Mouse (Mus musculus) heart, embryonic 11.5 days (tissue): ENCODE results near the gene 4921507P07Rik. TPM values are rescaled to one million over a fixed set of nuclear protein-coding genes. Genes with fewer than 3 reads are reported as not detected.
A peak's percentile ranks its signal among the peaks of the same experiment; 100 is the strongest.

ENCODE experiments used
- ATAC-seq: fragments of 200-750 bp; cut with Nextera tagmentation; replicated peaks from 2 replicates; pipeline ENCODE4 v1.8.0; 2017; ENCODE audit warnings: moderate library complexity; ENCODE audit not compliant: insufficient number of reproducible peaks, low FRiP score, low TSS enrichment
- H3K27ac ChIP-seq: fragments of 300-500 bp; sonication (generic); 2 replicates; pipeline ENCODE4 v1.5.1; 2014; ENCODE audit warnings: mild to moderate bottlenecking, low read depth, low read length
- H3K27me3 ChIP-seq: fragments of 300-500 bp; sonication (generic); 2 replicates; pipeline ENCODE4 v1.6.1; 2014; ENCODE audit warnings: mild to moderate bottlenecking, low read length, mixed read lengths; ENCODE audit not compliant: control insufficient read depth, insufficient read depth
- H3K36me3 ChIP-seq: fragments of 300-500 bp; sonication (generic); 2 replicates; pipeline ENCODE4 v1.6.1; 2014; ENCODE audit warnings: mild to moderate bottlenecking, low read length, moderate library complexity, mixed read lengths; ENCODE audit not compliant: control insufficient read depth, insufficient read depth
- H3K4me1 ChIP-seq: fragments of 300-500 bp; sonication (generic); 2 replicates; pipeline ENCODE4 v1.6.1; 2014; ENCODE audit warnings: low read length; ENCODE audit not compliant: control insufficient read depth, insufficient read depth
- H3K4me2 ChIP-seq: fragments of 300-500 bp; sonication (generic); 2 replicates; pipeline ENCODE4 v1.6.1; 2014; ENCODE audit warnings: mild to moderate bottlenecking, moderate library complexity
- H3K4me3 ChIP-seq: fragments of 300-500 bp; sonication (generic); 2 replicates; pipeline ENCODE4 v1.5.1; 2014; ENCODE audit warnings: low read depth, low read length
- H3K9ac ChIP-seq: fragments of 300-500 bp; sonication (generic); 2 replicates; pipeline ENCODE4 v1.6.1; 2014; ENCODE audit warnings: mild to moderate bottlenecking, low read depth, low read length, moderate library complexity
- H3K9me3 ChIP-seq: fragments of 300-500 bp; sonication (generic); replicated peaks from 2 replicates; pipeline ENCODE4 v1.6.1; 2016; ENCODE audit warnings: low read length; ENCODE audit not compliant: control insufficient read depth
- WGBS: fragments of 180-500 bp; shearing (Covaris S2); extraction: QIAGEN DNeasy Blood & Tissue Kit; methylation state at CpG from one replicate; pipeline ENCODE4 v1.1.7; 2014; ENCODE audit not compliant: insufficient replicate concordance; 5-methylcytosine and 5-hydroxymethylcytosine counted together
- polyA plus RNA-seq: library from polyadenylated mRNA; unstranded; fragments of >200 nt; fragmentation: Nextera tagmentation; extraction: Ambion mirVana; gene quantifications from 2 replicates; pipeline ENCODE4 v1.2.1, GENCODE M21; 2014

The 4921507P07Rik gene
- polyA plus RNA-seq, 1 experiment from 2014 or later = 0.50 TPM

GRCm38 (mm10) chr6:50598560-50598959 lies 2.1 kb upstream of the 4921507P07Rik start:
- H3K4me2 ChIP-seq = no peak overlapping the region
- 67% methylated on average over 5 of the region's 5 CpGs for WGBS
- H3K27me3 ChIP-seq = no peaks in the 10 kb centered on the region
- no peak overlapping the region for H3K27ac ChIP-seq
- H3K9ac ChIP-seq = no peak overlapping the region
- H3K9me3 ChIP-seq = no peaks in the 10 kb centered on the region
- ATAC-seq = no peak
- peaks cover 3% of the 10 kb centered on the region; the same call in 1 of the 2 replicates for H3K4me1 ChIP-seq
- H3K4me3 ChIP-seq = no peak overlapping the region
- peaks cover 3% of the 10 kb centered on the region; the same call in 1 of the 2 replicates for H3K36me3 ChIP-seq

GRCm38 (mm10) chr6:50594372-50594771 lies 2.1 kb downstream of the 4921507P07Rik start:
- H3K9ac ChIP-seq = no peak overlapping the region
- H3K27me3 ChIP-seq = no peaks in the 10 kb centered on the region
- WGBS = 70% methylated on average over 2 of the region's 2 CpGs
- peaks cover 3% of the 10 kb centered on the region; the same call in 1 of the 2 replicates for H3K4me1 ChIP-seq
- H3K36me3 ChIP-seq = peaks cover 3% of the 10 kb centered on the region; the same call in 1 of the 2 replicates
- H3K27ac ChIP-seq = no peak overlapping the region
- no peak overlapping the region for H3K4me2 ChIP-seq
- no peak for ATAC-seq
- no peak overlapping the region for H3K4me3 ChIP-seq
- no peaks in the 10 kb centered on the region for H3K9me3 ChIP-seq

GRCm38 (mm10) chr6:50593334-50593845 lies 3.0 kb downstream of the 4921507P07Rik start:
- WGBS = 56% methylated on average over 10 of the region's 10 CpGs
- no peak overlapping the region for H3K4me3 ChIP-seq
- no peak for ATAC-seq
- peaks cover 3% of the 10 kb centered on the region; the same call in 1 of the 2 replicates for H3K4me1 ChIP-seq
- no peak overlapping the region for H3K27ac ChIP-seq
- no peak overlapping the region for H3K9ac ChIP-seq
- no peaks in the 10 kb centered on the region for H3K9me3 ChIP-seq
- H3K27me3 ChIP-seq = no peaks in the 10 kb centered on the region
- H3K4me2 ChIP-seq = no peak overlapping the region
- peaks cover 3% of the 10 kb centered on the region; the same call in 1 of the 2 replicates for H3K36me3 ChIP-seq

GRCm38 (mm10) chr6:50590234-50590633 lies 6.2 kb downstream of the 4921507P07Rik start:
- H3K36me3 ChIP-seq = peaks cover 3% of the 10 kb centered on the region; the same call in 1 of the 2 replicates
- H3K4me3 ChIP-seq = no peak overlapping the region
- no peaks in the 10 kb centered on the region for H3K27me3 ChIP-seq
- H3K4me1 ChIP-seq = 0 out of 2 replicates have a peak, but pooled peaks cover 2% of the 10 kb centered on the region
- H3K27ac ChIP-seq = no peak overlapping the region
- no peak for ATAC-seq
- 79% methylated on average over 3 of the region's 3 CpGs for WGBS
- no peak overlapping the region for H3K9ac ChIP-seq
- H3K4me2 ChIP-seq = no peak overlapping the region
- H3K9me3 ChIP-seq = no peaks in the 10 kb centered on the region

- H3K27me3 ChIP-seq = no peaks in the 10 kb centered on the region
- H3K4me2 ChIP-seq = no peak overlapping the region
- 91% methylated on average over 1 of the region's 1 CpGs for WGBS
- H3K4me1 ChIP-seq = 0 out of 2 replicates have a peak, but pooled peaks cover 2% of the 10 kb centered on the region
- H3K36me3 ChIP-seq = no peaks in the 10 kb centered on the region
- ATAC-seq = no peak
- H3K9me3 ChIP-seq = no peaks in the 10 kb centered on the region
- no peak overlapping the region for H3K4me3 ChIP-seq
- no peak overlapping the region for H3K27ac ChIP-seq
- H3K9ac ChIP-seq = no peak overlapping the region
Measured at GRCm38 (mm10) chr6:50588251-50588650, 8.2 kb downstream of the 4921507P07Rik start.

GRCm38 (mm10) chr6:50587412-50587811 lies 9.0 kb downstream of the 4921507P07Rik start:
- 82% methylated on average over 2 of the region's 2 CpGs for WGBS
- Histone ChIP-seq H3K36me3 (no peaks in the 10 kb centered on the region), H3K4me3 (no peak overlapping the region), H3K27ac (no peak overlapping the region), H3K9ac (no peak overlapping the region), H3K27me3 (no peaks in the 10 kb centered on the region), H3K4me2 (no peak overlapping the region), H3K9me3 (no peaks in the 10 kb centered on the region), H3K4me1 (0 out of 2 replicates have a peak, but pooled peaks cover 2% of the 10 kb centered on the region)
- no peak for ATAC-seq

- no peak overlapping the region for H3K4me2 ChIP-seq
- no peak overlapping the region for H3K4me3 ChIP-seq
- no peak for ATAC-seq
- H3K36me3 ChIP-seq = no peaks in the 10 kb centered on the region
- H3K9ac ChIP-seq = no peak overlapping the region
- no peak overlapping the region for H3K27ac ChIP-seq
- H3K27me3 ChIP-seq = no peaks in the 10 kb centered on the region
- H3K9me3 ChIP-seq = no peaks in the 10 kb centered on the region
- 0 out of 2 replicates have a peak, but pooled peaks cover 2% of the 10 kb centered on the region for H3K4me1 ChIP-seq
- WGBS = 69% methylated on average over 5 of the region's 5 CpGs
Measured at GRCm38 (mm10) chr6:50586316-50586715, 10.1 kb downstream of the 4921507P07Rik start.

- peak overlapping the region; percentile 57; the same call in 1 of the 2 replicates for H3K27ac ChIP-seq
- H3K9me3 ChIP-seq = no peaks in the 10 kb centered on the region
- H3K9ac ChIP-seq = no peak overlapping the region
- H3K4me3 ChIP-seq = no peak overlapping the region
- 38% methylated on average over 7 of the region's 7 CpGs for WGBS
- H3K36me3 ChIP-seq = no peaks in the 10 kb centered on the region
- H3K27me3 ChIP-seq = no peaks in the 10 kb centered on the region
- no peak overlapping the region for H3K4me2 ChIP-seq
- 0 out of 2 replicates have a peak, but pooled peaks cover 2% of the 10 kb centered on the region for H3K4me1 ChIP-seq
- no peak for ATAC-seq
Measured at GRCm38 (mm10) chr6:50585733-50586132, 10.7 kb downstream of the 4921507P07Rik start.

GRCm38 (mm10) chr6:50571661-50572060 lies 24.8 kb downstream of the 4921507P07Rik start:
- Histone ChIP-seq H3K27me3 (no peaks in the 10 kb centered on the region), H3K4me3 (no peak overlapping the region), H3K9ac (no peak overlapping the region), H3K4me2 (no peak overlapping the region), H3K27ac (no peak overlapping the region), H3K36me3 (no peaks in the 10 kb centered on the region), H3K4me1 (no peaks in the 10 kb centered on the region), H3K9me3 (no peaks in the 10 kb centered on the region)
- ATAC-seq = no peak
- WGBS = 89% methylated on average over 1 of the region's 1 CpGs
